Mouse (Mus musculus) kidney, embryonic 14.5 days (tissue): ENCODE measurements around the gene Mlip. TPM values are rescaled to one million over a fixed set of nuclear protein-coding genes. Genes with fewer than 3 reads are reported as not detected.

Experiments used
- ATAC-seq: fragments of 200-750 bp; cut with Nextera tagmentation; 2 replicates; pipeline ENCODE4 v1.8.0; 2017; ENCODE audit warnings: moderate number of reproducible peaks, mild to moderate bottlenecking, moderate TSS enrichment, moderate library complexity; ENCODE audit not compliant: low FRiP score, low TSS enrichment
- H3K27ac ChIP-seq: fragments of 300-500 bp; sonication (generic); 2 replicates; pipeline ENCODE4 v1.5.1; 2014; ENCODE audit warnings: low read depth, mild to moderate bottlenecking, low read length, moderate library complexity, mixed read lengths
- H3K27me3 ChIP-seq: fragments of 300-500 bp; sonication (generic); 2 replicates; pipeline ENCODE4 v1.6.1; 2014; ENCODE audit warnings: mild to moderate bottlenecking, low read length; ENCODE audit not compliant: control insufficient read depth, insufficient read depth
- H3K36me3 ChIP-seq: fragments of 300-500 bp; sonication (generic); 2 replicates; pipeline ENCODE4 v1.6.1; 2014; ENCODE audit warnings: low read length, mixed read lengths; ENCODE audit not compliant: control insufficient read depth, insufficient read depth
- H3K4me1 ChIP-seq: fragments of 300-500 bp; sonication (generic); 2 replicates; pipeline ENCODE4 v1.6.1; 2014; ENCODE audit warnings: low read length, mixed read lengths; ENCODE audit not compliant: control insufficient read depth, insufficient read depth
- H3K4me2 ChIP-seq: fragments of 300-500 bp; sonication (generic); replicated peaks from 2 replicates; pipeline ENCODE4 v1.6.1; 2014; ENCODE audit warnings: low read depth, mild to moderate bottlenecking, low read length
- H3K4me3 ChIP-seq: fragments of 300-500 bp; sonication (generic); 2 replicates; pipeline ENCODE4 v1.5.1; 2014; ENCODE audit warnings: mild to moderate bottlenecking, low read length
- H3K9ac ChIP-seq: fragments of 300-500 bp; sonication (generic); 2 replicates; pipeline ENCODE4 v1.6.1; 2014; ENCODE audit warnings: low read depth, mild to moderate bottlenecking, low read length, moderate library complexity
- H3K9me3 ChIP-seq: fragments of 300-500 bp; sonication (generic); 2 replicates; pipeline ENCODE4 v1.6.1; 2016; ENCODE audit warnings: low read length; ENCODE audit not compliant: control insufficient read depth
- WGBS: fragments of 180-500 bp; shearing (Covaris S2); extraction: QIAGEN DNeasy Blood & Tissue Kit; methylation state at CpG from one replicate; pipeline ENCODE4 v1.1.7; 2014; 5-methylcytosine and 5-hydroxymethylcytosine counted together
- polyA plus RNA-seq: library from polyadenylated mRNA; unstranded; fragments of >200 nt; fragmentation: Nextera tagmentation; extraction: Ambion mirVana; gene quantifications from 2 replicates; pipeline ENCODE4 v1.2.1, GENCODE M21; 2014

The Mlip gene
- polyA plus RNA-seq, 1 experiment from 2014 or later: not detected

DNA sequence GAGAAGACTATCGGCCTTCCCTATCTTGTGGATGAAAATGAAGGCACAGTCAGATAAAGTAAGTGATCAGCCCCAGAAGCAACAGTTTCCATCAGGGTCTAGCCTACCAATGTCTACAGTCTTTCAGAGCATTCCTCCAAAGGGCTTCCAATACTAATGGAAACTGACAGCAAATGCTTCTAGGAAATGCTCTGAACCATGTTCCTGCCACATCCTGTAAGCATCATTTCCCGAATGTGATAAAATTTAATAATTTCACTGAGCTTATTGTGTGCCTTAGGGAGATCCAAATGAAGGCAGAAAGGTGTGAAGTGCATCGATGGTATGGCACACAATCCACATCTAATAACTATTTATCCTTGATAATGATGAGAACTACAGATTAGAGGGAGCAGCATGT lies 173.3 kb downstream of the Mlip start:
- no peak overlapping the region for H3K4me3 ChIP-seq
- H3K9me3 ChIP-seq: no peaks in the 10 kb centered on the region
- no peaks in the 10 kb centered on the region for H3K27me3 ChIP-seq
- WGBS: 93% methylated on average over 3 of the region's 3 CpGs
- H3K27ac ChIP-seq: no peak overlapping the region
- no peak overlapping the region for H3K9ac ChIP-seq
- no peak overlapping the region for H3K4me2 ChIP-seq
- ATAC-seq: no peak
- H3K36me3 ChIP-seq: no peaks in the 10 kb centered on the region
- no peaks in the 10 kb centered on the region for H3K4me1 ChIP-seq

DNA sequence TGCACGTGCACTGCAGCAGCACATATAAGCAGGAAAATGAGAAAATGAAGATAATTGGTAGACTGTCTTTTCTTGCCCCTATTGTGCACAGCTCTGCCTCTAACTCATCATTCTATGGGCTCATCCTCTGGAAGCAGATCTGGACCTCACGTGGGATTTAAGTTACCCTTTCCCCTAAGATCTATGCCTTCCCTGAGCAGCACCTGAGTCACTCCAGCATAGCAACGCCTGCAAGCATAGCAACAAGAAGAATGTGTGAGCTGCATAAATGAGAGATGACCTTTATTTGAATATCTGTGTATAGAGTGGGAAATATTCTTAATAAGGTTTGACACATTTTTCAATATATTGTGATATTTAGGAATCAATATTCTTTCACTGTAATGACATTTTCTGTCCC lies 176.9 kb downstream of the Mlip start:
- Histone ChIP-seq H3K4me2 (no peak overlapping the region), H3K27me3 (no peaks in the 10 kb centered on the region), H3K9me3 (no peaks in the 10 kb centered on the region), H3K27ac (no peak overlapping the region), H3K36me3 (no peaks in the 10 kb centered on the region), H3K4me3 (no peak overlapping the region), H3K4me1 (no peaks in the 10 kb centered on the region), H3K9ac (no peak overlapping the region)
- no peak for ATAC-seq
- 75% methylated on average over 3 of the region's 3 CpGs for WGBS

DNA sequence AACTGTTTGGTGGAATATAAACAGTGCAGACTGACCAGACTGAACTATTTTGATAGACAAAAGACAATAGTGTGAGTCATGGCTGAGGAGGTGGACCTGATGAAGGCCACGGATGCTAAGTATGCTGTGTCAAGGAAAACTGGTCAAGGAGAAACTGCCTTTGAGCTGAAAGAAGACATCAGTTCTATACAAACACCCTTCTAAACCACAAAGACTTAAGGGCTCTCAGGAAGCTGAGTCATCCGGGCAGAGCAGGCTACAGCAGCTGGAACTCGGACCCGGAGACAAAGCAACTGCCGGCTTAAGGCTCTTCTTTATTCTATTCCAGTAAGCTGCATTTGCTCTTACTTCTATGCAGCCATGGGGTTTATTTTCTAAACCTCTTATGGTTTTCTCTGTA lies 180.7 kb downstream of the Mlip start:
- 76% methylated on average over 5 of the region's 5 CpGs for WGBS
- no peaks in the 10 kb centered on the region for H3K36me3 ChIP-seq
- no peak for ATAC-seq
- no peaks in the 10 kb centered on the region for H3K4me1 ChIP-seq
- H3K9ac ChIP-seq: no peak overlapping the region
- H3K27ac ChIP-seq: no peak overlapping the region
- H3K4me3 ChIP-seq: no peak overlapping the region
- H3K9me3 ChIP-seq: no peaks in the 10 kb centered on the region
- H3K4me2 ChIP-seq: no peak overlapping the region
- no peaks in the 10 kb centered on the region for H3K27me3 ChIP-seq

DNA sequence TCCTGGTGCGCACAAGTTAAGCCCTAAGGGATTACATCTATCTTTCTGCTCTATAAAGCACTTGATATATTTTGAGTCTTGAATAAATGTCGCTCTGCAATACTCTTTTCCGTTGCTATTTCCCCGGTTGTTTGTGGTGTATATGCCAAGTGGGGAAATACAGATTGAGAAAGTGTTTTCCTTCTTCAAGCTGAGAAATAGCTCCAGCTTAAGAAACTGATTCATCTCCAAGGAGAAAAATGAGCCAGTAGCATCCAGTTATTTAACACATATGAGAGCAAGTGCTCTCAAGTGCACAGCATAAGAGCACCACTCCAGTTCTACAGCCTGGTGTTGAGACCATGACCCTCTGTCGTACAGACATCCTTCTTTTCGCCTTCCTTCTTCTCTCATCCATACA lies 186.9 kb downstream of the Mlip start:
- Histone ChIP-seq H3K36me3 (no peaks in the 10 kb centered on the region), H3K27me3 (no peaks in the 10 kb centered on the region), H3K9me3 (no peaks in the 10 kb centered on the region), H3K4me3 (no peak overlapping the region), H3K27ac (no peak overlapping the region), H3K4me1 (no peaks in the 10 kb centered on the region), H3K4me2 (no peak overlapping the region), H3K9ac (no peak overlapping the region)
- WGBS: 88% methylated on average over 6 of the region's 6 CpGs
- ATAC-seq: no peak

DNA sequence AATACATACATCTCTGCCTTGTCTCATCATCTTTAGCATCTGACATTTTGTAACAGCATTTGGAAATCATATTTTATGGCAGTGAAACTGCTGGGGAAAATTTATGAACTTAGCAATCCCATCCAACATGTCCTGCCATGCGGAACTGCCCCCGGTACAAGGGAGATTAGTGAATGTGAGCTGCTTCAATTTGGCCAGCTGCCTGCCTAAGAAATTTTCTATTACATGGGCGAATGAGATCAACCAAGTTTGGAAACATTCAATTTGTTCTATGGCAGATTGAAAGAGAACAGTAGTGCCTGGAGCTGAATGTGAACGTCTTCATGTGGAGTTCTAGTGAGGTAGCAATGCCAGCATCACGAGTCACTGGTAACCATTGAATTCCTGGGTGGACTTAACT lies 191.0 kb downstream of the Mlip start:
- H3K27ac ChIP-seq: no peak overlapping the region
- H3K4me1 ChIP-seq: no peaks in the 10 kb centered on the region
- H3K36me3 ChIP-seq: no peaks in the 10 kb centered on the region
- H3K9ac ChIP-seq: no peak overlapping the region
- WGBS: 53% methylated on average over 5 of the region's 5 CpGs
- H3K4me2 ChIP-seq: no peak overlapping the region
- H3K9me3 ChIP-seq: no peaks in the 10 kb centered on the region
- H3K4me3 ChIP-seq: no peak overlapping the region
- no peak for ATAC-seq
- H3K27me3 ChIP-seq: no peaks in the 10 kb centered on the region

DNA sequence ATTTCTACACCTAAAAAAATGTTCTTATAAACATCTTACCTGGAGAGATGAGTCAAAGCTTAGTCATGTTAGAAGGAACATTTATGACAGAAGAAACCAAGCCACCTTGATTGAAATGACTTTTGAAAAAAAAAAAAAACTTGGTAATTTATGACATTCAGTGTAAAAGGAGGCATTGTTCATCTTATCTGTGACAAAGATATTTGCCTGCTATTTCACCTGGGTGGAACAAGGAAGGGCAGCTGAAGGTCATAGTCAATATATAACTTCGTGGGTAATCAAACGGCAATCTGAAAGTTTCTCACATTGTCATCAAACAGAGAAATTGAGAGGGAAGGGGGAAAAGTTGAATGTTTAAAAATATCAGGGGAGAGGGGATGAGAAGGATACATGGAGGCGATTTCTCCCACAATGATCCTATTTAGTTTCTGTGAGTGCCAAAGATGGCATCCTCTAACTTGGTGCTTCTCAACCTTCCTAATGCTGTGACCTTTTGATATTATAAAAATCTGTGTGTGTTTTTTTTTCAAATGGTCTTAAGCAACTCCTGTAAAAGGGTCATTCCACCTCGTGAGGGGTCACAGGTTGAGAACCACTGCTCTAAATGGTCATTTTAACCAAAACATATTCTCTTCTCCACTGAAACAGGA lies 192.4 kb downstream of the Mlip start:
- Histone ChIP-seq H3K27me3 (no peaks in the 10 kb centered on the region), H3K4me1 (no peaks in the 10 kb centered on the region), H3K9ac (no peak overlapping the region), H3K36me3 (no peaks in the 10 kb centered on the region), H3K27ac (no peak overlapping the region), H3K4me3 (no peak overlapping the region), H3K9me3 (no peaks in the 10 kb centered on the region), H3K4me2 (no peak overlapping the region)
- WGBS: 59% methylated on average over 4 of the region's 4 CpGs
- ATAC-seq: no peak

DNA sequence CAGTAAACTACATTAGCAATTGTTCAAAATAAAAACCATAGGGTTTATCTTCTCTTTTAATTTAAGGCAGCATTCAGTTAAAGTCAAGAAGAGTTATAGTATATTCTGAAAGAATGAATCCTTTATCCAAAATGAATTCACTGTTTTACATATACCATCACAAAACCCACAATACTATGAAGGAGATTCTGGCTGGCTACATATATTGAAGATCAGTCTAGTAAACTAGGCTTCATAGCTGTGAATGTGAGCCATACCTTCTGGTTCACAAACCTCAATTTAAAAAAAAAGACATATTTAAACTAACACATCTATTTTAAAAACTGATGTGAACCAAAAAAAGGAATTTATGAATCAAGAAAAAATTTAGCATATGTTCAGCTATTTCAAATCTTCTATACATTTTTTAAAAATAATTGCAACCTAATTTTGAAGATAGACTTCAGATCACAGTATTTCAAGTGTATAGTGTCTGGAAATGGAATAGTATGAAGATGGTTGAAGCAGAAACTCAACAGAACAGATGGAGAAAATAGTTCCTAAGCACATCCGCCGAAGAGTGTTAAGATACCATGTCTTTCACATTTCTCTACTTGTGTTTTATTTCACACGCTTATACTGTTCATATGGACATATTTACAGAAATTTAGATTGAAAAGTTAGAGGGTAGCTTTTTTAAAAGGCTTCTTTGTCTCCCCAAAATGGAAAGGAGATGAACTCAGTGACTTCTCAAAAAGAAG lies 204.1 kb downstream of the Mlip start:
- Histone ChIP-seq H3K9me3 (no peaks in the 10 kb centered on the region), H3K27ac (no peak overlapping the region), H3K9ac (no peak overlapping the region), H3K4me2 (no peak overlapping the region), H3K36me3 (no peaks in the 10 kb centered on the region), H3K4me1 (no peaks in the 10 kb centered on the region), H3K4me3 (no peak overlapping the region), H3K27me3 (no peaks in the 10 kb centered on the region)
- no peak for ATAC-seq
- 95% methylated on average over 3 of the region's 3 CpGs for WGBS

DNA sequence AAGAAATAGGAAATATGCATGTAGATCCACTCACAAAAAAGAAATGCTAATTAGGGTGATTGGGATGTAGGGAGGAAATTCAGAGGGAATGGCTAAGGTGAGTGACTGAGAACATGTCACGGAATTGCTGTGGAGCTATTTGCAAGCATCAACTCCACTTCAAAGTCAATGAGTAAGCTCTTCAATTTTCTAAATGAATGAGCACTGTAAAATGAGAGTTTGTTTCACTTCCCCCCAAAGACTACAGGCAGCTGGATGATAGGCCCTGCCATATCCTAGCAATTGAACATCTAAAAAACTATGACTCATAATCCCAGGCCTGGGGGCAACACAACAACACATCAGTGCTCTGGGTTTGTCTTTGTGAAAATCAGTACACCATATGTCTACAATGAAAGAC lies 233.0 kb downstream of the Mlip start:
- no peaks in the 10 kb centered on the region for H3K4me1 ChIP-seq
- no peak for ATAC-seq
- H3K4me2 ChIP-seq: no peak overlapping the region
- no peaks in the 10 kb centered on the region for H3K9me3 ChIP-seq
- H3K27ac ChIP-seq: no peak overlapping the region
- 74% methylated on average over 1 of the region's 1 CpGs for WGBS
- no peak overlapping the region for H3K9ac ChIP-seq
- no peaks in the 10 kb centered on the region for H3K27me3 ChIP-seq
- no peaks in the 10 kb centered on the region for H3K36me3 ChIP-seq
- no peak overlapping the region for H3K4me3 ChIP-seq

DNA sequence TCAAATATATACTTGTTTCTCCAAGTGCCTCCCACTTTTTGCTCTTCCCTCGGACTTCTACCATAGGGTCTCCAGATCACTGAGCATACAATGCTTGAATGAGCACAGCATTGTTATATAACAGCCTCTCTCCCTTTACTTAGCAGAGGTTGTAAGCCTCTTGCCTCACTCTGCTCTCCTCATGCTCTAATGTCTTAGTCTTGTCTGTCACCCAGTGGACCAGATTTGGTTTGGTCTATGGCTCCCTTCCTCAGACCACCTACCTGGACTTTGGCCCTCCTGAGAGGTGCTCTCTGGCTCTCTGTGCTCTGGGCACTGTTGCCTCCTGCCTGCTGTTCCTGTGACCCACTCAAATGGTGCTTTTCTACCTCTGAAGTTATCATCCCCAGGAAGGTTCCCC lies 255.9 kb downstream of the Mlip start:
- Histone ChIP-seq H3K36me3 (no peaks in the 10 kb centered on the region), H3K9ac (no peak overlapping the region), H3K27me3 (no peaks in the 10 kb centered on the region), H3K27ac (no peak overlapping the region), H3K4me1 (no peaks in the 10 kb centered on the region), H3K4me3 (no peak overlapping the region), H3K4me2 (no peak overlapping the region), H3K9me3 (no peaks in the 10 kb centered on the region)
- ATAC-seq: no peak
- 61% methylated on average over 1 of the region's 1 CpGs for WGBS
